Mouse (Mus musculus) natural killer cell, adult 2 months (primary cell): Measurements from ENCODE around the gene Zdhhc24.

Experiments used
- DNase-seq, 2 experiments: peaks; one replicate each; pipeline ENCODE4 v3.0.0; 2022; ENCODE audit warnings: low spot score in 2 of 2

Gene Zdhhc24

GRCm38 (mm10) chr19:4877785-4878184, 683 bp upstream of the Zdhhc24 start, which contains the start of gene Actn3:
Actn3 (minus strand) TSS chr19:4877909.
- no peak for DNase-seq

- no peak for DNase-seq
Observed at GRCm38 (mm10) chr19:4879324-4879703, 846 bp downstream of the Zdhhc24 start.

GRCm38 (mm10) chr19:4883961-4884360, 5.5 kb downstream of the Zdhhc24 start:
- no peak for DNase-seq

GRCm38 (mm10) chr19:4889791-4890190, 11.3 kb downstream of the Zdhhc24 start:
- DNase-seq, result no peak

GRCm38 (mm10) chr19:4891798-4892197, 13.3 kb downstream of the Zdhhc24 start:
- DNase-seq, result no peak

GRCm38 (mm10) chr19:4896780-4897520, 18.5 kb downstream of the Zdhhc24 start:
- no peak for DNase-seq

- DNase-seq, result no peak
Observed at GRCm38 (mm10) chr19:4898972-4899371, 20.5 kb downstream of the Zdhhc24 start.

GRCm38 (mm10) chr19:4899888-4900287, 21.4 kb downstream of the Zdhhc24 start:
- DNase-seq, result no peak

- DNase-seq, result peak; percentile 66 to 74
Observed at GRCm38 (mm10) chr19:4905979-4906794, 27.7 kb downstream of the Zdhhc24 start, which contains the start of gene Bbs1. Bbs1 (minus strand) TSS chr19:4906628.

- DNase-seq, result peak in 1 of 2 experiments; percentile 37
Observed at GRCm38 (mm10) chr19:4908107-4908506, 29.6 kb downstream of the Zdhhc24 start.

GRCm38 (mm10) chr19:4909376-4909775, 30.9 kb downstream of the Zdhhc24 start:
- no peak for DNase-seq

GRCm38 (mm10) chr19:4915924-4916603, 37.6 kb downstream of the Zdhhc24 start:
- DNase-seq, result no peak

GRCm38 (mm10) chr19:4916827-4917226, 38.4 kb downstream of the Zdhhc24 start:
- no peak for DNase-seq

GRCm38 (mm10) chr19:4919652-4920051, 41.2 kb downstream of the Zdhhc24 start:
- no peak for DNase-seq

GRCm38 (mm10) chr19:4925121-4925860, 46.8 kb downstream of the Zdhhc24 start:
- no peak for DNase-seq

- DNase-seq, result peak; percentile 97
Observed at GRCm38 (mm10) chr19:4927904-4928531, 49.5 kb downstream of the Zdhhc24 start, which contains the start of gene Dpp3. Dpp3 (minus strand) TSS chr19:4928287.

- no peak for DNase-seq
Observed at GRCm38 (mm10) chr19:4928781-4929180, 50.3 kb downstream of the Zdhhc24 start.
